Mouse (Mus musculus) forebrain, embryonic 16.5 days (tissue): Measurements from ENCODE around the gene Col4a1. TPM values are rescaled to one million over a fixed set of nuclear protein-coding genes. Genes with fewer than 3 reads are reported as not detected.

Source experiments
- ATAC-seq: fragments of 200-750 bp; cut with Nextera tagmentation; 2 replicates; pipeline ENCODE4 v1.8.0; 2017; ENCODE audit warnings: mild to moderate bottlenecking, moderate library complexity
- H3K27ac ChIP-seq: fragments of 300-500 bp; sonication (generic); 2 replicates; pipeline ENCODE4 v1.5.1; 2014; ENCODE audit warnings: low read length, control low read depth
- H3K27me3 ChIP-seq: fragments of 300-500 bp; sonication (generic); replicated peaks from 2 replicates; pipeline ENCODE4 v1.6.1; 2014; ENCODE audit warnings: low read length; ENCODE audit not compliant: control insufficient read depth, insufficient read depth
- H3K36me3 ChIP-seq: fragments of 300-500 bp; sonication (generic); 2 replicates; pipeline ENCODE4 v1.6.1; 2014; ENCODE audit not compliant: control insufficient read depth, insufficient read depth
- H3K4me1 ChIP-seq: fragments of 300-500 bp; sonication (generic); replicated peaks from 2 replicates; pipeline ENCODE4 v1.6.1; 2014; ENCODE audit warnings: low read length; ENCODE audit not compliant: control insufficient read depth, insufficient read depth
- H3K4me2 ChIP-seq: fragments of 300-500 bp; sonication (generic); 2 replicates; pipeline ENCODE4 v1.6.1; 2014; ENCODE audit warnings: mild to moderate bottlenecking, low read length, control low read depth
- H3K4me3 ChIP-seq: fragments of 300-500 bp; sonication (generic); replicated peaks from 2 replicates; pipeline ENCODE4 v1.5.1; 2014; ENCODE audit warnings: mild to moderate bottlenecking, low read length, control low read depth
- H3K9ac ChIP-seq: fragments of 300-500 bp; sonication (generic); replicated peaks from 2 replicates; pipeline ENCODE4 v1.6.1; 2014; ENCODE audit warnings: low read depth, low read length, control low read depth
- H3K9me3 ChIP-seq: fragments of 300-500 bp; sonication (generic); 2 replicates; pipeline ENCODE4 v1.6.1; 2016; ENCODE audit warnings: low read length; ENCODE audit not compliant: control insufficient read depth
- WGBS: fragments of 180-500 bp; shearing (Covaris S2); extraction: QIAGEN DNeasy Blood & Tissue Kit; methylation state at CpG from one replicate; pipeline ENCODE4 v1.1.7; 2014; 5-methylcytosine and 5-hydroxymethylcytosine counted together
- polyA plus RNA-seq: library from polyadenylated mRNA; unstranded; fragments of >200 nt; fragmentation: Nextera tagmentation; extraction: Ambion mirVana; gene quantifications from 2 replicates; pipeline ENCODE4 v1.2.1, GENCODE M21; 2015

The Col4a1 gene
- polyA plus RNA-seq, 1 experiment from 2014 or later = 69.0 TPM

DNA sequence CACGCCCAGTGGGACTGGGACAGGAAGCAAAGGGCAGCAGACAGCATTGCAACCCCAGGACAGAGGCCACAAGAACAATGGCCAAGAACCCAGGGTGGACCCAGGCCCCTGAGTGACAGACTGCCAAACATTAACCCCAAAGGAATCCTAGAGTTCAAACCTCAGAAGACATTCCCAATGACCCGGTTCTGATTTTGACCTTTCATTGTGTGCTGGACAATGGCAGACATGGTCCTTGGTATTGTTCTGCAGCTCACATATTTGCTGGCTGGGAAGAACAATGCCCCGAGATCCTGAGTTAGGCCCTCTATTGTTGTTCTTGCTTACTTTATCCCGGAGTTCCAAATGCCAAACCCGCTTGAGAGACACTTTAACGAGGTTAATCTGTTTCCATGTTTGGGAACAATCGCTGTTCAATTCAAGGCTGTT is 4.0 kb downstream of the Col4a1 start:
- WGBS = 36% methylated on average over 7 of the region's 7 CpGs
- ATAC-seq = no peak

DNA sequence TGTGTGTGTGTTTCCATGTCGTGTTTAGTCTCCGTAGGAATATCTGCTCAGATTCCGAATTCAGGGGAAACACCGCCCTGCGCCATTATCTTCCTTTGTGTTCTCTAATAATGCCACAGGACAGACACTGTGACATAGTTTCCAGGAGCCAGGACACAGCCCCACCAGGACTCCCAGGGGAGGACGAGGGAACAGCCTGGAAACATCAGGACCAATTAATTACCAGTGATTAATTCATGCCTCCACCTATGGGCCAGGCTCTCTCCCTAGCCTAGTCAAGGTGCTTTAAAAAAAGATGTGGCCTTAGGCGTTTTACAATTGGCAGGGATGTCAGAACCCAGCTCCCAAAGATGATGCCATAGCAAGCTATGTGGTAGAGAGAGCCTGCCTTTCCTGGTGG is 5.2 kb downstream of the Col4a1 start:
- Histone ChIP-seq H3K9me3 (no peaks in the 10 kb centered on the region), H3K4me2 (no peak overlapping the region), H3K4me1 (peaks cover 4% of the 10 kb centered on the region), H3K27me3 (peaks cover 8% of the 10 kb centered on the region; the same call in 1 of the 2 replicates), H3K4me3 (no peak overlapping the region), H3K27ac (no peak overlapping the region), H3K36me3 (no peaks in the 10 kb centered on the region), H3K9ac (no peak overlapping the region)
- no peak for ATAC-seq
- 68% methylated on average over 7 of the region's 7 CpGs for WGBS

More for the DNA sequence above, 4.0 kb downstream of the Col4a1 start:
- Histone ChIP-seq H3K27me3 (peaks cover 10% of the 10 kb centered on the region), H3K9me3 (no peaks in the 10 kb centered on the region), H3K4me1 (peaks cover 8% of the 10 kb centered on the region), H3K36me3 (no peaks in the 10 kb centered on the region), H3K9ac (no peak overlapping the region), H3K4me2 (no peak overlapping the region), H3K4me3 (no peak overlapping the region), H3K27ac (no peak overlapping the region)

DNA sequence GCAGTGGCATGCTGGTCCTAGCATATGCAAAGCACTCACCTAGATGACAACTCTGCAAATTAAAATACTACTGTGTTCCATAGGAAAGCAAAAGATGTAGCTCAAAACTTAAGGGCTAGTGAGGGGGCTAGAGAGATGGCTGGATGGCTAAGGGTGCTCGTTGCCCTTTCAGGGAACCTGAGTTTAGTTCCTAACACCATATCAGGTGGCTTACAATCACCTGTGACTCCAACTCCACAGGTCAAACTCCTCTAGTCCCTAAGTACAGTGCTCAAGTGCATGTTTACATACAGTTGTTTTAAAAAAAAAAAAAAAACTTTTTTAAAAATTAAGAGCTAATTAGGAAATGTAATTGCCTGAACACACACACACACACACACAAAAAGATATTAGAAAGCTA is 7.1 kb downstream of the Col4a1 start:
- H3K36me3 ChIP-seq = no peaks in the 10 kb centered on the region
- WGBS = 91% methylated on average over 1 of the region's 1 CpGs

DNA sequence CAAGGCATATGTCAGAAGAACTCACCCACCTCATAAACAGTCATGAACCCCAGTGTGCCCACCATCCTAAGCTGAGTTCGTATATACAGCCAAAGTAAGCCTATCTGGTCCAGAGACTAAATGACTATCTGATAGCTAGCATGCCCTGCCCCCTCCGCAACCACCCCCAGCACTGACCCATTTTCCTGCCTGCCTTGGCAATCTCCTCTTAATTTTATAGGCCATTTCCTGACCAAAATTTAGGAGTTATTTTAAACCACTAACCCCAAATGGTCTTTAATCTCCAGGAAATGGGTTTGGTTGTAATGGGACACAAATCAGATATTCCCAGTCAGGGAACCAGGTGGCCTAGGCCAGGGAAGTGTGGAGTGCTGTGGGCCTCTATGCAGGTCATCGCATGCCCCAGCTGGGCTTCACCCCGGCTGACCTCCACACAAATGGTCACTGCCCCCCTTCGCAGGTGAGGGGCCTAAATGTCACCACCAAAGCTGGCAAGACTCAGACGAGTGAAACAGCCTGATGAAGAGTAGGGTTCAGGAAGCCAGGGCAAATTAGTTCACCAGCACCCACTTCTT is 8.5 kb downstream of the Col4a1 start:
- no peak overlapping the region for H3K27ac ChIP-seq
- no peak overlapping the region for H3K4me3 ChIP-seq
- no peaks in the 10 kb centered on the region for H3K36me3 ChIP-seq
- ATAC-seq = no peak
- H3K27me3 ChIP-seq = no peaks in the 10 kb centered on the region
- H3K9ac ChIP-seq = no peak overlapping the region
- H3K4me2 ChIP-seq = no peak overlapping the region
- WGBS = 91% methylated on average over 6 of the region's 6 CpGs
- H3K9me3 ChIP-seq = no peaks in the 10 kb centered on the region
- no peaks in the 10 kb centered on the region; the same call in 1 of the 2 replicates for H3K4me1 ChIP-seq

More for the DNA sequence above, 7.1 kb downstream of the Col4a1 start:
- Histone ChIP-seq H3K4me2 (no peak overlapping the region), H3K27me3 (peaks cover 3% of the 10 kb centered on the region; the same call in 1 of the 2 replicates), H3K9me3 (no peaks in the 10 kb centered on the region), H3K9ac (no peak overlapping the region), H3K4me1 (no peaks in the 10 kb centered on the region; the same call in 1 of the 2 replicates), H3K27ac (no peak overlapping the region), H3K4me3 (no peak overlapping the region)
- ATAC-seq = no peak

DNA sequence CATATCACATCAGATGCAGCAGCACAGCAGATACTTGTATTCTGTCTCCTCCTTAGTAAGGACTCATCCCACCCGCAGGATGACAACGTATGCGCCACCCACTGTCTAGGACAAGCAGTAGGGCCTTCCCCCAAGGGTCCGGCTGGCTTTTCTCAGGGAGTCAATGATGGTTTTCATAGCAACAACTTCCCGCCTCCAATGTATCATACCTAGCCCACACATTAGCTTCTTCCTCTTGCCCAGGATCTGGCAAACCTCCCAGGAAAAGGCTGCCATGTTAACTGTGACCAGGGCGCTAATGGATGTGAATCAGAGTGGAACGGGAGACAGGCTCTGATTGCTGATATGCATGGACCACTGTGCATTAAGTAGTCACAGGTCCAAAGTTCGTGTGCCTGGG is 12.2 kb downstream of the Col4a1 start:
- Histone ChIP-seq H3K36me3 (no peaks in the 10 kb centered on the region), H3K4me3 (no peak overlapping the region), H3K4me2 (no peak overlapping the region), H3K27me3 (no peaks in the 10 kb centered on the region), H3K4me1 (no peaks in the 10 kb centered on the region), H3K9me3 (no peaks in the 10 kb centered on the region), H3K9ac (no peak overlapping the region), H3K27ac (no peak overlapping the region)
- no peak for ATAC-seq
- WGBS = 84% methylated on average over 8 of the region's 8 CpGs

DNA sequence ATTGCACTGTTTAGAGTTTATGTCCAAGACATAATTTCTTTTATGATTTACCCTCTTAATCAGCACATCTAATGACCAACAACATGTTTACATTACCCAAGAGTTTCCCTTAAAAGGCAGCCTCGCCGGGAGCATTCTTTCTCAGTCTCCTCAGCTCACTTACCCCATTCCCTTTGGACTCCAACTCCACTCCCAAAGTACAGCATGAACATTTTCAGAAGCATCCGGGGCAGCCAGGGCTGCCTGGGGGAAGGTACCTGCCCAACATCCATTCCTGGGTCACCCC is 13.4 kb downstream of the Col4a1 start:
- Histone ChIP-seq H3K27me3 (no peaks in the 10 kb centered on the region), H3K9ac (no peak overlapping the region), H3K27ac (no peak overlapping the region), H3K4me1 (no peaks in the 10 kb centered on the region), H3K4me2 (no peak overlapping the region), H3K36me3 (no peaks in the 10 kb centered on the region), H3K4me3 (no peak overlapping the region), H3K9me3 (no peaks in the 10 kb centered on the region)
- WGBS = 84% methylated on average over 3 of the region's 3 CpGs
- no peak for ATAC-seq

DNA sequence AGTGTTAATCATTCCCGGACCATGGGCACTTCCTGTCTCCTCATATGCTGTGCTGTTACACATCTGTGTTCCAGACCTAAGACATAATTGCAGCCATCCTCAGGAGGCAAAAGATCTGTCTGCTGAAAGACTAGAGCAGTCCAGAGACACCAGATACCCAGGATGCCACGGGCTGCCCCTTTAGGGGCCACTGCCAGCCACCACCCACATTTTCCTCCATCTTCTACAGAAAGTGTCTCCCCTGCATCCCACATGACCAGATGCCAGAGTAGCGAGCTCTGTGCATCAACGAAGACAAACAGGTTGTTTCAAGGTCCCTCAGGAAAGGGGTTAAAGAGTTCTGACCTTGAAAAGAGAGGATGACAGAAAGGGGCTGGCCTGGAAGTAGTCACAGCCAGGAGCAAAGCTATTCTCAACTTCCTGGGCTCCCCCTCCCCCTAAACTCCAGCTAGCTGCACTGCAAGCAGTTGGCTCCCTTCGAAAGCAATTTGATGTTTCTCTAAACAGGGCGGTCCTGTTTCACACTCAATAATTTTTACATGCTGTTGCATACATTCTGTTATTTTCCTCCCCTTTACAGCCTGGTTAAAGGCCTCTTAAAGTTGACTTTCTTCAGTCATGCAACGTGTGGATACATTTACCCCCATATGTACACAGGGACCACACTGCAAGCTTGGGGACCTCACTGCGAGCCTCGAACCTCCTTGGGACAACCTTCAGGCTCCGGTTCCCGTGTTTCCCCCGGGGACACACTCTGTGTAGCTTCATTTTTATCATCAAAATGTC is 13.9 kb downstream of the Col4a1 start:
- no peaks in the 10 kb centered on the region for H3K27me3 ChIP-seq
- ATAC-seq = no peak
- no peaks in the 10 kb centered on the region for H3K9me3 ChIP-seq
- WGBS = 83% methylated on average over 12 of the region's 12 CpGs
- H3K9ac ChIP-seq = no peak overlapping the region
- no peak overlapping the region for H3K27ac ChIP-seq
- no peak overlapping the region for H3K4me3 ChIP-seq
- no peaks in the 10 kb centered on the region for H3K36me3 ChIP-seq
- no peak overlapping the region for H3K4me2 ChIP-seq
- H3K4me1 ChIP-seq = no peaks in the 10 kb centered on the region

DNA sequence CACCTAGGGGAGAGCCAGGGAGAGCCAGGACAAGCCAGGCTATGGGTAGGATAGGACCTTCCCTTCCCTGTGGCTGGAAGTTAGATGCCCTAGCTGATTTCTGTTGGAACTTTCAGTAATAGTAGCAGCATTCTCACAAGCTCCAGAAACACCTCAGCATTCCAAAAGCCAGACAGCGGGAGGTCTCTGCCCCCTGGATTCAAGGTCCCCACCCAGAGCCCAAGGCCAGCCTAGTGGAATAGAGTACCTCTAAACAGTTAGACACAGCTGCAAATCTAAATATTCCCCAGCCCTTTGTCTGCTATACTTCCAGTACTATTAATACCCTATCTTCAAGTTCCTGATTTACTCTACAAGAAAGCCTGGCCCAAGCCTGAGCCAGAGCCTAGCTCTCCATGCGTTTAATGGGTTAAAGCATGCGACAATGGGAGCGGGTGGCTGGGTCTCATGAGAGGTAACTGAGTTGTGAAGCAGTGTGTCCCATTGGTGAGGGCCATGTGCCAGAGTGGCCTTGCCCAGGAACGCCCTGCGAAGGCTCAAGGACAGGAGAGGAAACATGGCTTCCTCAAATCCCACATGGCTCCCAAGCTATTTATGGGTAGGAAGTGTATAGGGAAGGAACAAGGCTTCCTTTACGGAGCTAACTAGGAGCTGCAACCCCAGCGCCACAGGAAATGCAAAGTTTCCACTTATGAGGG is 15.3 kb downstream of the Col4a1 start:
- Histone ChIP-seq H3K27me3 (no peaks in the 10 kb centered on the region), H3K4me1 (no peaks in the 10 kb centered on the region), H3K36me3 (no peaks in the 10 kb centered on the region), H3K9ac (no peak overlapping the region), H3K27ac (no peak overlapping the region), H3K9me3 (no peaks in the 10 kb centered on the region), H3K4me2 (no peak overlapping the region), H3K4me3 (no peak overlapping the region)
- no peak for ATAC-seq
- WGBS = 89% methylated on average over 8 of the region's 8 CpGs

DNA sequence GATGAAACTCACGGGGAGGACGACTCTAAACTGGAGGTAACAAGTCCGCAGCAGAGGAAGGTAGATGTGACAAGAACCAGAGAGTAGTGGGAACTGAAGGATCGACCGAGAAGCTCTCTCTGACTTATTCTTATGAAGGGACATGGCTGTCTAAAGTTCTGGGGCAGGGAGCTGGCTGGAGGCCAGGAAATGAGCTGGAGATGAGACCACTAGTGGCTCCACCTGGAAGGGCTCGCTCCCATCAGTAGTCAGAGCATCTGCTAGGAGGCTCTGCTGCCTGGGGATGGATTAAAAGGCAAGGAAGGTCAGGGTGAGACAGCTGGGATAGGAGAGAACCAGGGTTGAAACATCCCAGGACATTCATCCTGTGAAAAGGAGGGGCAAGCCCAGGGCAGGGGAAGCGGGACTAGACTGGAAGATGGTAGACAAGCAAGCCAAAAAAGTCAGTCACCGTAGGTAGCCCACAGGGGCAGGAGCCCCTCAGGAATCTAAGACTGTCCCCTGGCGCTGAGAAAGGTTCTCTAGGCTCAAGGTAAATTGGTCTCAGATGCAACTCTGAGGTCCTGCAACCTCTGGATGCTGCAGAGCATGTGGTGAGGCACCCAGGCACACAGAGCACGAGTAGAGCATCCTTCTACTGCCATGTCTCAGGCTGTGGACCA is 16.2 kb downstream of the Col4a1 start:
- Histone ChIP-seq H3K4me1 (no peaks in the 10 kb centered on the region), H3K4me3 (no peak overlapping the region), H3K27me3 (no peaks in the 10 kb centered on the region), H3K4me2 (no peak overlapping the region), H3K9ac (no peak overlapping the region), H3K9me3 (no peaks in the 10 kb centered on the region), H3K36me3 (no peaks in the 10 kb centered on the region), H3K27ac (no peak overlapping the region)
- WGBS = 88% methylated on average over 10 of the region's 10 CpGs
- ATAC-seq = no peak
